Mouse (Mus musculus): ENCODE measurements around the gene Cdh15. TPM values are rescaled to one million over a fixed set of nuclear protein-coding genes. Genes with fewer than 3 reads are reported as not detected.

Gene Cdh15
- polyA plus RNA-seq, 1 experiment from 2014 or later = 1.5 TPM

DNA sequence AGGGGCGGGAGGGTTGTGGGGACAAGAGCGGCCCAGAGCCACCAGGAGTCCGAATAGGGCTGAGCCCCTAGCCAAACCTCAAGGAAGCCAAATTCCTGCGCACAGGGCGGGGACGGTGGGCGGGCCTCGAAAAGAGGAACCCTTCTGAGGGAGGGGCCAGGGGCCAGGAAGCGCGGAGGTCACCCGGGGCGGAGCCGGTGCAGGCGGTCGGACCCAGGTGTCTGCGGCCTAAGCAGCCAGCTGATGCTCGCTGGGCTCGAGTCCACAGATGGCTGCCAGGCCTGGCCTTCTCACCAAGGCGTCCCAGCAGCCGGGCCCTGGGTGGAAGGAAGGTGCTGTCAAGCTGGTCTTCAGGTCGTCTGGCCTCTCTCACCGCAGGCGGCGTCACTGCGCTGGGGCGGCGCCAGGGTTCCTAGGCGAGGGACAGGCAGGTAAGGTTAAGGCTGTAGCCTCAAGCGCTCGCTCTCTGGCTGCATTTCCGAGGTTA lies 22.7 kb downstream of the Cdh15 start:
- Histone ChIP-seq H3K4me1 (replicated peaks; ENCODE audit: control insufficient read depth, insufficient read depth, low read length) (no peaks in the 10 kb centered on the region), H3K4me3 (replicated peaks; ENCODE audit: low read length) (no peak overlapping the region), H3K9ac (no peak overlapping the region), H3K27me3 (ENCODE audit: control insufficient read depth, insufficient read depth, low read length) (no peaks in the 10 kb centered on the region), H3K4me2 (replicated peaks) (no peak overlapping the region), H3K27ac (no peak overlapping the region), H3K36me3 (replicated peaks; ENCODE audit: control insufficient read depth, insufficient read depth) (no peaks in the 10 kb centered on the region), H3K9me3 (ENCODE audit: control insufficient read depth, low read length) (peaks cover 8% of the 10 kb centered on the region)
- ATAC-seq (ENCODE audit: low FRiP score) (no peak), DNase-seq (ENCODE audit: low spot score) (no peak)
- 17% methylated on average over 31 of the region's 31 CpGs for WGBS

DNA sequence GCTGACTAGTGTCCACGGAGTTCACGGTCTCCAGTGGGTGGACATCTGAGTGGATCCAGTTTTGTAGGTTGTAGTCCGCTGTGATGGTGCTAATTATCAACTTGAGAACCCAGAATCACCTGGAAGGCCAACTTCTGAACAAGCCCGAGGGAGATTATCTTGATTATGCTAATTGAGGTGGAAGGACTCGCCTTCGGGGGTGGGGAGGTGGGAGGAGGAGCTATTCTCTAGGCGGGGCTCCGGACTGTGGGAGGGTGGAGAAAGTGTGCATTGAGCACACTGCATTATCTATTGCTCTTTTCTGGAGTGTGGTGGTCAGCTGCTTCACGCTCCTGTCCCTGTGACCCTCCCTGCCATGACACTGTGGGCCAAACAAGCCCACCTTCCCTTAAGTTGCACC lies 23.9 kb downstream of the Cdh15 start:
- 75% methylated on average over 9 of the region's 9 CpGs for WGBS
- H3K4me1 ChIP-seq (replicated peaks; ENCODE audit: control insufficient read depth, insufficient read depth, low read length) = no peaks in the 10 kb centered on the region
- H3K4me2 ChIP-seq (replicated peaks) = no peak overlapping the region
- no peak overlapping the region for H3K4me3 ChIP-seq (replicated peaks; ENCODE audit: low read length)
- no peaks in the 10 kb centered on the region for H3K9me3 ChIP-seq (ENCODE audit: control insufficient read depth, low read length)
- DNase-seq (ENCODE audit: low spot score) = no peak
- no peak overlapping the region for H3K9ac ChIP-seq
- H3K36me3 ChIP-seq (replicated peaks; ENCODE audit: control insufficient read depth, insufficient read depth) = no peaks in the 10 kb centered on the region
- H3K27me3 ChIP-seq (ENCODE audit: control insufficient read depth, insufficient read depth, low read length) = no peaks in the 10 kb centered on the region
- ATAC-seq (ENCODE audit: low FRiP score) = no peak
- no peak overlapping the region for H3K27ac ChIP-seq

DNA sequence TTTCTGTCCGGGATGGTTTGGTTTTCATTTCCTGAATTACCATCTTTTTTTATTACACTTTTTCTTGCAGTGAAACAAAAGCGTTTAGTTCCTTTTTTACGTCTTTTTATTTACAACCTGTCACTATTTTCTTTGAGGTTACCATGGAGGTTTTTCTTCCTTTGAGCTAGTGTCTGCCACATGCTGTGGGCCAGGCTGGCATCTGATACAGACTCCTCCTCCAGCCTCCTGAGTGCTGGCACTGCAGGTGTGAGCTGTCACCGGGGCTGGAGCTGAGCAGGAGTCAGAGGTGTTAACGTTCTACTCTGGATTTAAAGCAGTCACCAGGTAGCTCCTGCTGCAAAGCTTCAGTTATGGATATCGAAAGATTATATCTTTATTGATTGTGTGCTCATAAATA lies 25.4 kb downstream of the Cdh15 start:
- 52% methylated on average over 6 of the region's 6 CpGs for WGBS
- ATAC-seq (ENCODE audit: low FRiP score) (no peak), DNase-seq (ENCODE audit: low spot score) (no peak)
- no peak overlapping the region for H3K9ac ChIP-seq
- H3K4me3 ChIP-seq (replicated peaks; ENCODE audit: low read length) = no peak overlapping the region
- no peaks in the 10 kb centered on the region for H3K9me3 ChIP-seq (ENCODE audit: control insufficient read depth, low read length)
- no peaks in the 10 kb centered on the region for H3K36me3 ChIP-seq (replicated peaks; ENCODE audit: control insufficient read depth, insufficient read depth)
- H3K27me3 ChIP-seq (ENCODE audit: control insufficient read depth, insufficient read depth, low read length) = no peaks in the 10 kb centered on the region
- no peaks in the 10 kb centered on the region for H3K4me1 ChIP-seq (replicated peaks; ENCODE audit: control insufficient read depth, insufficient read depth, low read length)
- H3K4me2 ChIP-seq (replicated peaks) = no peak overlapping the region
- H3K27ac ChIP-seq = no peak overlapping the region

DNA sequence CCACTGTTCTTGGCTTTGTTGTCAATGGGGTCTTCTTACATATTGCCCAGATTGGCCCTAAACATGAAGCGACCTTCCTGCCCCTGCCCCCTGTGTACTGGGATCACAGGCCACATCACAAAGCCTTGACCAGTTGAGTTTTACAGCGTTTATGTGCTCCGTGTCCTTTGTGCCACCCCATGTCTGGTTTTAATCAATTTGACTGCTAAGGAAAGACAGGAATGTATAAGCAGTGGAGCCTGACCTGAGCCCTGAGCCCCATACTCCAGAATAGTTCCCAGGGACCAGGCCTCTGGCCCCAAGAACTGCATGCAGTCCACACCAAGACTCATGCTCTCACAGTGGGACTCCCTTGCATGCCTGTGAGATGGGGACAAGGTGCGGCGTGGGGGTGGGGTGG lies 27.4 kb downstream of the Cdh15 start:
- Histone ChIP-seq H3K9me3 (ENCODE audit: control insufficient read depth, low read length) (no peaks in the 10 kb centered on the region), H3K4me3 (replicated peaks; ENCODE audit: low read length) (no peak overlapping the region), H3K27me3 (ENCODE audit: control insufficient read depth, insufficient read depth, low read length) (no peaks in the 10 kb centered on the region), H3K9ac (no peak overlapping the region), H3K27ac (no peak overlapping the region), H3K4me1 (replicated peaks; ENCODE audit: control insufficient read depth, insufficient read depth, low read length) (no peaks in the 10 kb centered on the region), H3K4me2 (replicated peaks) (no peak overlapping the region), H3K36me3 (replicated peaks; ENCODE audit: control insufficient read depth, insufficient read depth) (no peaks in the 10 kb centered on the region)
- ATAC-seq (ENCODE audit: low FRiP score) (no peak), DNase-seq (ENCODE audit: low spot score) (no peak)
- WGBS = 79% methylated on average over 5 of the region's 5 CpGs

DNA sequence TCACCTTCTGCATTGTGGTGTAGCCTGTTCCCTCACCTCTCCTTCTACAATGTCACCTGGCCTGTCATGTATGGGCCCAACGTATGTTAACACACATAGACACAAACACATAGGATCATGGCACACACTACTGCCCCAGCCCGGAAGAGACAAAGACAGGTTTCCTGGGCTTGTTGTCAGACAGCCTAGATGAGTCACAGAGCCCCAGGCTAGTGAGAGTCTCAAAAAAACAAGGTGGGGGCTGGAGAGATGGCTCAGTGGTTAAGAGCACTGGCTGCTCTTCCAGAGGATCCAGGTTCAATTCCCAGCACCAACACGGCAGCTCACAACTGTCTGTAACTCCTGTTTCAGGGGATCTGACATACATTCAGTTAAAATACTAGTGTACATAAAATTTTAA lies 30.5 kb downstream of the Cdh15 start:
- H3K4me2 ChIP-seq (replicated peaks) = no peak overlapping the region
- no peak overlapping the region for H3K27ac ChIP-seq
- no peaks in the 10 kb centered on the region for H3K9me3 ChIP-seq (ENCODE audit: control insufficient read depth, low read length)
- H3K4me3 ChIP-seq (replicated peaks; ENCODE audit: low read length) = no peak overlapping the region
- ATAC-seq (ENCODE audit: low FRiP score) = no peak
- H3K36me3 ChIP-seq (replicated peaks; ENCODE audit: control insufficient read depth, insufficient read depth) = peaks cover 17% of the 10 kb centered on the region
- no peak overlapping the region for H3K9ac ChIP-seq
- no peaks in the 10 kb centered on the region for H3K4me1 ChIP-seq (replicated peaks; ENCODE audit: control insufficient read depth, insufficient read depth, low read length)
- no peak for DNase-seq (ENCODE audit: low spot score)
- H3K27me3 ChIP-seq (ENCODE audit: control insufficient read depth, insufficient read depth, low read length) = no peaks in the 10 kb centered on the region
- 92% methylated on average over 3 of the region's 3 CpGs for WGBS

DNA sequence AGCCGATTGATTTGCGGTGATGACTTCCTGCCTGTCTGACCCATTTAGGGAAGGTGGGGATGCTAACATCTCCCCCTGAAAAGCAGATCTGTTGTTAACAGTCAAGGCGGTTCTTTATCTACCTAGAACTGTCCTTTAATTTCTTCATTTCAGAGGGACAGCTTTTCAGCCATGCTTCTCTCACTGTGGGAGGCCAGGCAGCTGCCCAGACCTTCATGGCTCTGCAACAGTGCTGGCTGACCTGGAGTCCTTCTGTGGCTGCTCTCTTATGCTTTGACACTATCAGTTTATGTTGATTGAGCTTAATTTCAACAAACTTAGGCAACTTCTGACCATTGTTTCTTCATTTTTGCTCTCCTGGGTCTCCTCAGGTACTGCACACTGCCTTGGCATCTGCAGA lies 32.5 kb downstream of the Cdh15 start:
- H3K36me3 ChIP-seq (replicated peaks; ENCODE audit: control insufficient read depth, insufficient read depth) = peaks cover 36% of the 10 kb centered on the region
- no peak overlapping the region for H3K4me2 ChIP-seq (replicated peaks)
- no peak overlapping the region for H3K27ac ChIP-seq
- WGBS = 47% methylated on average over 3 of the region's 3 CpGs
- H3K4me1 ChIP-seq (replicated peaks; ENCODE audit: control insufficient read depth, insufficient read depth, low read length) = no peaks in the 10 kb centered on the region
- H3K4me3 ChIP-seq (replicated peaks; ENCODE audit: low read length) = no peak overlapping the region
- DNase-seq (ENCODE audit: low spot score) (no peak), ATAC-seq (ENCODE audit: low FRiP score) (no peak)
- H3K9me3 ChIP-seq (ENCODE audit: control insufficient read depth, low read length) = no peaks in the 10 kb centered on the region
- no peak overlapping the region; the same call in 1 of the 2 replicates for H3K9ac ChIP-seq
- H3K27me3 ChIP-seq (ENCODE audit: control insufficient read depth, insufficient read depth, low read length) = no peaks in the 10 kb centered on the region

DNA sequence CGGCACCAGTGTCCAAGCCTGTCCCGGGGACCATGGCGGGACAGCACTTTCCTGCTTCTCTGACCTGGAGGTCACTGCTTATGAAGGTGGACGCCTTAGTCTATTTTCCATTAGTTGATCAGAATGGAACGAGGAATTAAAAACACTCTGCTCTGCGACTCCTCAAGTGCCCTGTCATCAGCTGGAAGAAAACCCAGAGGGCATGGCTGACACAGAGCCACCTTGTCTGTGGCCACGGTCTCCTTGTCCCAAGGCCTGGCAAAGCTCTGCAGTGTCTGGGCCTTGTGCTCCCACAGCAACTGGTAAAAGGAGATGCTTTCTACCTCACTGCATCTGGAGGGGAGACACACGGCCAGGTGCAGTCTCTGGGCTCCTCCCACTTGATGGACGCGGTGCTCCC lies 35.9 kb downstream of the Cdh15 start:
- H3K36me3 ChIP-seq (replicated peaks; ENCODE audit: control insufficient read depth, insufficient read depth) = peaks cover 70% of the 10 kb centered on the region
- 92% methylated on average over 10 of the region's 10 CpGs for WGBS

DNA sequence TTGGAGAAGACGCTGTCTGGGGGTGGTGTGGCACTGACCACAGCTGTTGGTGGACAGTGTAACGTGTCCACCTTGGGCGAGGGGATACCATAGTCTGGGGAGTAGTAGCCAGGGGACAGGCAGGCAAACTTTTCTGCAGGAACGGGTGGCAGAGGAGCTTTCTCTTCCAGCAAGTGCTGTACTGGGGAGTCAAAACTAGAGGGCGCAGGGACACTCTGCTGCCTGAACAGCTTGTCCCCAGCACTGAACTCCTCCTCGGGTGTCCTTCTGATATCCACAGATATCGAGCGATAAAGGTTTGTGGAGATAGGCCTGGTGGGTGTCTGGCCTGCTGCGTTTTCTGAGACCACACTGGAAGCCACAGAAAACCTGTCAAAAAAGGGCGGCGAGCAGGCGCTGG lies 43.7 kb downstream of the Cdh15 start:
- 90% methylated on average over 12 of the region's 12 CpGs for WGBS
- no peaks in the 10 kb centered on the region for H3K4me1 ChIP-seq (replicated peaks; ENCODE audit: control insufficient read depth, insufficient read depth, low read length)
- no peak for ATAC-seq (ENCODE audit: low FRiP score)

More for the DNA sequence above, 35.9 kb downstream of the Cdh15 start:
- no peak for DNase-seq (ENCODE audit: low spot score)
- no peak for ATAC-seq (ENCODE audit: low FRiP score)
- Histone ChIP-seq H3K27me3 (ENCODE audit: control insufficient read depth, insufficient read depth, low read length) (no peaks in the 10 kb centered on the region), H3K9ac (no peak overlapping the region), H3K27ac (no peak overlapping the region), H3K4me3 (replicated peaks; ENCODE audit: low read length) (no peak overlapping the region), H3K4me2 (replicated peaks) (no peak overlapping the region), H3K4me1 (replicated peaks; ENCODE audit: control insufficient read depth, insufficient read depth, low read length) (no peaks in the 10 kb centered on the region), H3K9me3 (ENCODE audit: control insufficient read depth, low read length) (no peaks in the 10 kb centered on the region)

DNA sequence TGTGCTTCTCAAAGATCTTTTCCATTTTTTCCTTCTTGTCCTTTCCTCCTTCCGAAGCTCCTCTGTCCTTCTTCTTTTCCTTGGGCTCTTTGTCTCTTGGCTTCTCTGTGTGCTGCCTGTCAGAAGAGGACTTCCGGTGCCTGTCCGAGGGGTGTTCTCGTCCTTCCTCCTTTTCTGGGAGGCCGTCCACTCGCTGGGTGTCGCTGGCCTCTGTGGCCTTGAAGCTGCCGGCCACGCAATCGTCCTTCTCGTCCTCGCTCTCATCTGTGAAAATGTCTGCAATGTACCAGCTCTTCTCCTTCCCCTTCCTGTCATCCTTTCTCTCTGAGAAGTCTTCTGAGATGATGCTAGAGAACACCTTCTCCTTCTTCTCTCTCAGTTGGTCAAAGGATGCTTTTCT lies 45.7 kb downstream of the Cdh15 start:
- H3K9me3 ChIP-seq (ENCODE audit: control insufficient read depth, low read length) = no peaks in the 10 kb centered on the region
- H3K36me3 ChIP-seq (replicated peaks; ENCODE audit: control insufficient read depth, insufficient read depth) = peaks cover 98% of the 10 kb centered on the region
- WGBS = 97% methylated on average over 12 of the region's 12 CpGs
- no peaks in the 10 kb centered on the region for H3K4me1 ChIP-seq (replicated peaks; ENCODE audit: control insufficient read depth, insufficient read depth, low read length)
- DNase-seq (ENCODE audit: low spot score) (no peak), ATAC-seq (ENCODE audit: low FRiP score) (no peak)
- H3K4me2 ChIP-seq (replicated peaks) = no peak overlapping the region
- no peak overlapping the region for H3K4me3 ChIP-seq (replicated peaks; ENCODE audit: low read length)
- H3K9ac ChIP-seq = no peak overlapping the region
- no peaks in the 10 kb centered on the region for H3K27me3 ChIP-seq (ENCODE audit: control insufficient read depth, insufficient read depth, low read length)
- no peak overlapping the region for H3K27ac ChIP-seq

More for the DNA sequence above, 43.7 kb downstream of the Cdh15 start:
- H3K27me3 ChIP-seq (ENCODE audit: control insufficient read depth, insufficient read depth, low read length) = no peaks in the 10 kb centered on the region
- no peak for DNase-seq (ENCODE audit: low spot score)
- H3K36me3 ChIP-seq (replicated peaks; ENCODE audit: control insufficient read depth, insufficient read depth) = peaks cover 98% of the 10 kb centered on the region
- H3K9me3 ChIP-seq (ENCODE audit: control insufficient read depth, low read length) = no peaks in the 10 kb centered on the region
- no peak overlapping the region for H3K27ac ChIP-seq
- H3K4me3 ChIP-seq (replicated peaks; ENCODE audit: low read length) = no peak overlapping the region
- H3K4me2 ChIP-seq (replicated peaks) = no peak overlapping the region
- no peak overlapping the region for H3K9ac ChIP-seq

DNA sequence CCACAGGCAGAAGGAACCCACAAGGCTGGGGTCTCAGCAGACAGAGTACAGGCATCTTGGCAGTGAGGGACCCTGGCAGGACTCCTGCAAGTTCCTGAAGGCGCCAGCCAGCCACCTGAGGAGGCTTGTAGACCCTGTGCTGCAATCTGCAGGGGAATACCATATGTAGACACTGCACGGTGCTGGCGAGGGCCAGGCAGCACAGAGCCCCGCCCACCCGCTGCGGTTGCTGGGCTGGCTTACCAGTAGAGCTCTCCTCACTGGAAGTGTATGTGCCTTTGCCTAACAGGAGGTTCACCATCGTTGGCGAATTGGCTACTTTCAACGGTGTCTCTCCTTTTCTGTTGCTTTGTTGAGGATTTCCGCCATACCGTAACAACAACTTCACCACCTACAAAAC lies 48.6 kb downstream of the Cdh15 start:
- peaks cover 86% of the 10 kb centered on the region for H3K36me3 ChIP-seq (replicated peaks; ENCODE audit: control insufficient read depth, insufficient read depth)
- H3K4me1 ChIP-seq (replicated peaks; ENCODE audit: control insufficient read depth, insufficient read depth, low read length) = no peaks in the 10 kb centered on the region
- 95% methylated on average over 11 of the region's 11 CpGs for WGBS
- H3K27ac ChIP-seq = no peak overlapping the region
- DNase-seq (ENCODE audit: low spot score) (no peak), ATAC-seq (ENCODE audit: low FRiP score) (no peak)
- no peak overlapping the region for H3K9ac ChIP-seq
- H3K4me3 ChIP-seq (replicated peaks; ENCODE audit: low read length) = no peak overlapping the region
- no peaks in the 10 kb centered on the region for H3K9me3 ChIP-seq (ENCODE audit: control insufficient read depth, low read length)
- H3K4me2 ChIP-seq (replicated peaks) = no peak overlapping the region
- no peaks in the 10 kb centered on the region for H3K27me3 ChIP-seq (ENCODE audit: control insufficient read depth, insufficient read depth, low read length)
